Mouse (Mus musculus) heart, adult 2 months (tissue): ENCODE results near the gene Trpm3.

Experiments used
- CTCF ChIP-seq: fragments of 200-600 bp; IDR thresholded peaks from 2 replicates; pipeline ENCODE4 v1.8.1; 2022; ENCODE audit warnings: antibody characterized with exemption, mild to moderate bottlenecking, moderate library complexity
- EP300 ChIP-seq: fragments of 200-500 bp; IDR thresholded peaks from 2 replicates; pipeline ENCODE4 v1.6.1; 2011; ENCODE audit warnings: low read depth, low read length, control low read depth; ENCODE audit not compliant: insufficient read depth
- POLR2A ChIP-seq: fragments of 200-500 bp; IDR thresholded peaks from 2 replicates; pipeline ENCODE4 v1.6.1; 2011; ENCODE audit warnings: mild to moderate bottlenecking, low read depth, low read length, control low read depth; ENCODE audit not compliant: insufficient read depth

DNA sequence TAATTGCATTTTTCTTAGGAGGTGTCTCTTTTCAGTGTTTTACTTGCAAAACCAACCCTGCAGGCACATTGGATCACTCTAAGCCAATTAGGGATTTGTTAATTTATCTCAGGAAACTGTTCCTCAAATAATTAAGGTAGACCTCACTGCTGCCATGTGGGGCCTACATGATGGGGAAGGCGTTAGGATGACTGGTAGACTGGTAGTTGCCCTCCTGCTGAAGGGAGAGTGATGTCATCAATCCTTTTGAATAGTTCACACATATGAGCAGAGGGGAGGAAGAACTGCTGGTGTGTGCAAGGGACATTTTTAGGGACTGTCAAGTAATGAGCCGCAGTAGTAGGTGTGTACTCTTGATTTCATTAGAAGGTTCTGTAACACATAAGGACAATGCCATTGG lies 472.8 kb downstream of the Trpm3 start:
- TF ChIP-seq CTCF (no peak), EP300 (no peak), POLR2A (no peak)
